Mouse (Mus musculus) neural tube, embryonic 12.5 days (tissue): Measurements from ENCODE around the gene Pdcl3. TPM values are rescaled to one million over a fixed set of nuclear protein-coding genes. Genes with fewer than 3 reads are reported as not detected.
A peak's percentile ranks its signal among the peaks of the same experiment; 100 is the strongest.

Experiments used
- ATAC-seq: fragments of 200-750 bp; cut with Nextera tagmentation; 2 replicates; pipeline ENCODE4 v1.8.0; 2017; ENCODE audit warnings: low read depth, mild to moderate bottlenecking, moderate TSS enrichment, moderate library complexity; ENCODE audit not compliant: low FRiP score
- H3K27ac ChIP-seq: fragments of 300-500 bp; sonication (generic); 2 replicates; pipeline ENCODE4 v1.5.1; 2016
- H3K27me3 ChIP-seq: fragments of 300-500 bp; sonication (generic); replicated peaks from 2 replicates; pipeline ENCODE4 v1.6.1; 2016; ENCODE audit warnings: mild to moderate bottlenecking
- H3K36me3 ChIP-seq: fragments of 300-500 bp; sonication (generic); 2 replicates; pipeline ENCODE4 v1.6.1; 2016; ENCODE audit warnings: mild to moderate bottlenecking
- H3K4me1 ChIP-seq: fragments of 300-500 bp; sonication (generic); 2 replicates; pipeline ENCODE4 v1.6.1; 2016
- H3K4me2 ChIP-seq: fragments of 300-500 bp; sonication (generic); replicated peaks from 2 replicates; pipeline ENCODE4 v1.6.1; 2016; ENCODE audit warnings: mild to moderate bottlenecking
- H3K4me3 ChIP-seq: fragments of 300-500 bp; sonication (generic); 2 replicates; pipeline ENCODE4 v1.5.1; 2016
- H3K9ac ChIP-seq: fragments of 300-500 bp; sonication (generic); 2 replicates; pipeline ENCODE4 v1.6.1; 2016; ENCODE audit warnings: mild to moderate bottlenecking
- H3K9me3 ChIP-seq: fragments of 300-500 bp; sonication (generic); 2 replicates; pipeline ENCODE4 v1.6.1; 2016; ENCODE audit warnings: mild to moderate bottlenecking
- WGBS: fragments of 180-500 bp; shearing (Covaris S2); methylation state at CpG from one replicate; pipeline ENCODE4 v1.1.7; 2016; 5-methylcytosine and 5-hydroxymethylcytosine counted together
- polyA plus RNA-seq: library from polyadenylated mRNA; unstranded; fragments of >200 nt; fragmentation: Nextera tagmentation; extraction: Ambion mirVana; gene quantifications from 2 replicates; pipeline ENCODE4 v1.2.1, GENCODE M21; 2016

Gene Pdcl3
- polyA plus RNA-seq, 1 experiment from 2014 or later: 175 TPM

GRCm38 (mm10) chr1:38988357-38988756 is 2.9 kb downstream of the Pdcl3 start:
- no peak for ATAC-seq
- no peak overlapping the region for H3K27ac ChIP-seq

GRCm38 (mm10) chr1:38992365-38992764 is 7.0 kb downstream of the Pdcl3 start:
- Histone ChIP-seq H3K36me3 (peaks cover 55% of the 10 kb centered on the region), H3K27ac (no peak overlapping the region), H3K9me3 (no peaks in the 10 kb centered on the region), H3K4me3 (no peak overlapping the region), H3K4me1 (peaks cover 6% of the 10 kb centered on the region), H3K27me3 (no peaks in the 10 kb centered on the region), H3K9ac (no peak overlapping the region), H3K4me2 (no peak overlapping the region)
- WGBS: 91% methylated on average over 3 of the region's 3 CpGs
- ATAC-seq: no peak

More at GRCm38 (mm10) chr1:38988357-38988756, 2.9 kb downstream of the Pdcl3 start:
- WGBS: 38% methylated on average over 7 of the region's 7 CpGs
- Histone ChIP-seq H3K4me1 (peaks cover 12% of the 10 kb centered on the region), H3K9ac (peak overlapping the region; percentile 65), H3K4me3 (peak overlapping the region; percentile 58), H3K27me3 (no peaks in the 10 kb centered on the region), H3K36me3 (peaks cover 20% of the 10 kb centered on the region), H3K9me3 (no peaks in the 10 kb centered on the region), H3K4me2 (peak overlapping the region; percentile 75)

GRCm38 (mm10) chr1:39001106-39001505 is 15.7 kb downstream of the Pdcl3 start:
- Histone ChIP-seq H3K9ac (no peak overlapping the region), H3K9me3 (no peaks in the 10 kb centered on the region), H3K4me2 (no peak overlapping the region), H3K27me3 (no peaks in the 10 kb centered on the region), H3K27ac (no peak overlapping the region), H3K4me1 (no peaks in the 10 kb centered on the region; the same call in 1 of the 2 replicates), H3K36me3 (peaks cover 16% of the 10 kb centered on the region), H3K4me3 (no peak overlapping the region)
- 17% methylated on average over 5 of the region's 5 CpGs for WGBS
- peak; percentile 37; the same call in 1 of the 2 replicates for ATAC-seq

DNA sequence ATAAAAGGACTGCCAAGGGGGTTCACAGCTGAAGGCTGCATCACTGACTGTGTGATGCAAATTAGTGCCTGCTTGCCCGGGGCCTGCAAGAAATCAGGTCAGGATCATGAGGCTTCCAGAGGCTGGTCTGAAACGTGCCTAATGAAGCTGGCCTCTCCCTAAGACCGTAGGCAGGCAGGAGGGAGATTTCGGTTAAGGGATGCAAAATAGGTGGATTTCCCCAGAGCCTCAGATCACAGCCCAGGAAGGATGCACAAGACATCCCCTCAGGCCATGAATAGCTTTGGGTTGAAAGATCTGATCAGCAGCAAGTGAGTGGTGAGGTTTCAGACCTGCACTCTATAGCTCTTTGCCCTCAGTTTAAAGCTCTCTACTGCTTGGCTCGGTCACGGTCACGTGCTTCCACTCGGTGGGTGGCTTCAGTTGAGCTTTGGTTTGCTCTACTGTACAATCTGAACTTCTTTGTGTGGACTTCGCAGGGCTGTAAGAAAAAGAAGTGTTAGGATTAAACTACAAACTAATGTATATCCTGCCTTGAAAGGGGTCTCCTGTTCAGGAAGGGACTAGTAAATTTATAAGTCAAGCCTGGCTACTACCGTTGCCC is 20.4 kb downstream of the Pdcl3 start:
- Histone ChIP-seq H3K9me3 (no peaks in the 10 kb centered on the region), H3K27ac (no peak overlapping the region), H3K9ac (no peak overlapping the region), H3K4me1 (peaks cover 12% of the 10 kb centered on the region), H3K36me3 (no peaks in the 10 kb centered on the region), H3K4me3 (no peak overlapping the region), H3K27me3 (no peaks in the 10 kb centered on the region), H3K4me2 (no peak overlapping the region)
- WGBS: 55% methylated on average over 10 of the region's 10 CpGs
- ATAC-seq: no peak

DNA sequence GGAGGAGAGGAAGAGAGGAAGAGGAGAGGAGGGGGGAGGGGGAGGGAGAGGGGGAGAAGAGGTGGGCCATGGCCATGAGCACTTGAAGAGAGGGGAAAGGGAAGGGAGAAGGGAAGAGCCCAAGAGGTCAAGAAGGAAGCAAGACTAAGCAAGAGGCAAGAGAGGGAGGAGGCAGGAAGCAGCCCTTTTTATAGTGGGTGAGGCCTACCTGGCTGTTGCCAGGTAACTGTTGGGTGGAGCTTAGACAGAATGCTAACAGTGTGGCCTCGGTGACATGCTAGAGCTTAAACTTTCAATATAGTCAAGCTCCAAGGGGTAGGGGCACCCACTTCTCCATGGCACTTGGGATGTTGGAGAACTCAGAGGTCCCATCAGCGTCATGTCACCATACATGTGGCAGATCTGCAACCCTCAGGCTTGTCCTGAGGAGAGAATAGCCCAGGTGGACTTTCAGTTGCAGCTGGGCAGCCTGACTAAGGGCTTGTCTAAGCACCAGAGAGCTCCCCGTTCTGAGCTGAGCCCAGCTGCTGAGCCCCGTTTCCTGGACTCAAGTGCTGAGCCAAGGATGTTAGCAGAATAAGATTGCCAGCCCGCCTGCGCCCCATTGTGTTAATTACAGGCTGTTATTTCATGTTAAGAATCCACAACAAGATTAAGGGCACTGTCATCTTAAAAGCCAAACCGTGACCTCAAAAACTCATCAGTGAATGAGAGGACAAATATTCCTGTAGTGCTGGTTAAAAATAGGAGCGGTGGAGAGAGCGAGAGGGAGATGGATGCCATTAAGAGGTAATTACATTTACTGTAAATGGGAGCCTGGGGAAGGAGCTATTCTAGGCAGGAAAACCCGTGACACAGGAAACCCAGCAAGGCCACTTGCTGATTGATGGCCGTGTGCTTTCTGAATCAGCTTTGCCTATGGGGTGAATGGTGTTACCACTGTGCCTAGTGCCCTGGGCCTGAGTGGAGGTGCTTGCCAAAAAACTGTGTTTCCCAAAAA is 21.7 kb downstream of the Pdcl3 start:
- peak; percentile 79 for ATAC-seq
- WGBS: 24% methylated on average over 11 of the region's 11 CpGs
- H3K27me3 ChIP-seq: no peaks in the 10 kb centered on the region
- H3K36me3 ChIP-seq: no peaks in the 10 kb centered on the region
- H3K4me3 ChIP-seq: no peak overlapping the region
- peaks cover 12% of the 10 kb centered on the region for H3K4me1 ChIP-seq
- H3K9ac ChIP-seq: no peak overlapping the region
- no peaks in the 10 kb centered on the region for H3K9me3 ChIP-seq
- H3K27ac ChIP-seq: no peak overlapping the region
- H3K4me2 ChIP-seq: no peak overlapping the region

DNA sequence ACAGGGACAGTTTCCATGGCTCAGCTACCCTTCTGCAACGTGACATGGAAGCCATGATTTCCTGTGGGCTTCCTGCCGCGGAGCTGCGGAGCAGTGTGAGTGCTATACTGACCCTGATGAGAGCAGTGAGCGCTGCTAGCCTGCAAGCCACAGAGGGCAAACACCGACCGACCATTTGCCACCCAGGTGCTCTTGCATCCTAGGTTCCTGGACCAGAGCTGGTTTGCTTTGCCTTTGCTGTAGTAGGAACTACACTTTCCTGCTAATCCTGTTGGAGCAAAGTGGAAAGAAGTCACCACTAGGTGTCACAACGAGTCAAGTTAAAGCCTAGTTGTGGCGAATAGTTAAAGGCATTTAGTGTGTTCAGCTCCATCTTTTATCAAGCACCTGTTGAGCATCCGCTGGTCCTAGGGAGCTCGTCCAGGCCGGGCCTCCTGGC is 25.2 kb downstream of the Pdcl3 start:
- 0 out of 2 replicates have a peak, but pooled peaks have one; percentile 10 for ATAC-seq
- Histone ChIP-seq H3K9ac (no peak overlapping the region), H3K27me3 (no peaks in the 10 kb centered on the region), H3K36me3 (no peaks in the 10 kb centered on the region), H3K4me2 (no peak overlapping the region), H3K9me3 (no peaks in the 10 kb centered on the region), H3K4me3 (no peak overlapping the region), H3K4me1 (peaks cover 12% of the 10 kb centered on the region), H3K27ac (no peak overlapping the region)
- 31% methylated on average over 12 of the region's 12 CpGs for WGBS

GRCm38 (mm10) chr1:39012576-39012975 is 27.2 kb downstream of the Pdcl3 start:
- Histone ChIP-seq H3K9ac (no peak overlapping the region), H3K9me3 (no peaks in the 10 kb centered on the region), H3K36me3 (no peaks in the 10 kb centered on the region), H3K4me2 (no peak overlapping the region), H3K27me3 (no peaks in the 10 kb centered on the region), H3K4me3 (no peak overlapping the region), H3K4me1 (peaks cover 4% of the 10 kb centered on the region; the same call in 1 of the 2 replicates), H3K27ac (no peak overlapping the region)
- WGBS: 91% methylated on average over 13 of the region's 13 CpGs
- ATAC-seq: no peak

DNA sequence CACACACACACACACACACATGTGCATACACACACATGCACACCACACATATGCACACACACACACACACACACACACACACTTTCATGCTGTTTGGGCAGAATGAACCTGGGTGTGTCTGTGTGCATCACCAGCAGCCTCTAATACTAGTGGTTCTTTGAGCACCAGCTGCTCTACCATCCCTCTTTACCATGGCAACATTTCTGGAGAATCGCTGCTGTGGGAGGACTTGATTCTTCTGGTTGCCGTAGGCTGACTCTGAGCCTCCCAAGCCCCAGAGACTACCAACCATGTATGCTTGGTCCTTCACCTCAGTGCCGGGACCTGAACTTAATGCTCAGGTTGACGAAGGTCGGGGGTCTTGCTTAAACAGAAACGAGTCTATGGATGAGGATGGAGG is 28.4 kb downstream of the Pdcl3 start:
- WGBS: 93% methylated on average over 6 of the region's 6 CpGs
- Histone ChIP-seq H3K9ac (no peak overlapping the region), H3K4me1 (no peaks in the 10 kb centered on the region), H3K4me3 (no peak overlapping the region), H3K9me3 (no peaks in the 10 kb centered on the region), H3K4me2 (no peak overlapping the region), H3K36me3 (no peaks in the 10 kb centered on the region), H3K27me3 (no peaks in the 10 kb centered on the region), H3K27ac (no peak overlapping the region)
- ATAC-seq: no peak

- no peaks in the 10 kb centered on the region for H3K9me3 ChIP-seq
- WGBS: 89% methylated on average over 10 of the region's 10 CpGs
- H3K4me3 ChIP-seq: no peak overlapping the region
- no peak overlapping the region for H3K4me2 ChIP-seq
- H3K9ac ChIP-seq: no peak overlapping the region
- H3K27ac ChIP-seq: no peak overlapping the region
- no peaks in the 10 kb centered on the region for H3K27me3 ChIP-seq
- no peaks in the 10 kb centered on the region for H3K36me3 ChIP-seq
- H3K4me1 ChIP-seq: no peaks in the 10 kb centered on the region
- ATAC-seq: no peak
Measured at GRCm38 (mm10) chr1:39015529-39015928, 30.1 kb downstream of the Pdcl3 start.

GRCm38 (mm10) chr1:39017871-39018270 is 32.5 kb downstream of the Pdcl3 start:
- H3K4me3 ChIP-seq: no peak overlapping the region
- H3K9ac ChIP-seq: no peak overlapping the region
- H3K27ac ChIP-seq: no peak overlapping the region
- H3K36me3 ChIP-seq: no peaks in the 10 kb centered on the region
- WGBS: 83% methylated on average over 4 of the region's 4 CpGs
- ATAC-seq: no peak
- H3K4me2 ChIP-seq: no peak overlapping the region
- no peaks in the 10 kb centered on the region for H3K9me3 ChIP-seq
- H3K4me1 ChIP-seq: no peaks in the 10 kb centered on the region
- H3K27me3 ChIP-seq: no peaks in the 10 kb centered on the region

DNA sequence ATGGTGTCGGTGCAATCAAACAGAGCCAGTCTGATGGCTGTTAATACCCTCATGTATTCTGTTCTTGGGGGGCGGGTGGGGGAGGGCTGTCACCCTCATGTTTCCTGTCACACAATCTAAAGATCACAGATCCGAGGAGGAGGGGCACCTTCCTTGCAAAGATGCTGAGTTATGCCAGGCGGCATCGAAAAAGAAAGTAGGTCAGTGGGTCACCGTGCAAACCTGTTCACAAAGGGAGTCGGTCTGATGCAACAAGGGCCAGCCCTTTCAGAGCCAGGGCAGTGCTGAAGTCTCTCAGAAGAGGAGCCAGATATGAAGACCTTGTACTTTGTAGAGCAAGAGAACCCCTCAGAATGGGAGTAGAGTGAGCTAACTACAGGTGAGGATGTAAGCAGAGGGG is 39.7 kb downstream of the Pdcl3 start:
- Histone ChIP-seq H3K9ac (no peak overlapping the region), H3K4me1 (no peaks in the 10 kb centered on the region), H3K4me2 (no peak overlapping the region), H3K27ac (no peak overlapping the region), H3K9me3 (no peaks in the 10 kb centered on the region), H3K36me3 (no peaks in the 10 kb centered on the region), H3K27me3 (no peaks in the 10 kb centered on the region), H3K4me3 (no peak overlapping the region)
- 54% methylated on average over 7 of the region's 7 CpGs for WGBS
- no peak for ATAC-seq

GRCm38 (mm10) chr1:39025840-39026239 is 40.4 kb downstream of the Pdcl3 start:
- H3K36me3 ChIP-seq: no peaks in the 10 kb centered on the region
- ATAC-seq: no peak
- no peak overlapping the region for H3K4me3 ChIP-seq
- H3K4me1 ChIP-seq: no peaks in the 10 kb centered on the region
- WGBS: 93% methylated on average over 1 of the region's 1 CpGs
- no peaks in the 10 kb centered on the region for H3K9me3 ChIP-seq
- H3K27ac ChIP-seq: no peak overlapping the region
- no peak overlapping the region for H3K9ac ChIP-seq
- no peaks in the 10 kb centered on the region for H3K27me3 ChIP-seq
- no peak overlapping the region for H3K4me2 ChIP-seq
